Mouse (Mus musculus) thymus, postnatal 36 days (tissue): Measurements from ENCODE around the gene Cmtm5.
"Not testable (repeated sequence)": the region's sequence is repeated elsewhere in the genome, so short reads cannot be mapped to it uniquely, and the experiment has no call there.

Experiments used
- DNase-seq, 2 experiments: peaks; one replicate each; pipeline ENCODE4 v3.0.0; 2022; ENCODE audit warnings: mixed read lengths in 2 of 2

Cmtm5 gene

GRCm38 (mm10) chr14:54960769-54961168 lies 24.7 kb downstream of the Cmtm5 start:
- peak; percentile 13 to 19 for DNase-seq

DNA sequence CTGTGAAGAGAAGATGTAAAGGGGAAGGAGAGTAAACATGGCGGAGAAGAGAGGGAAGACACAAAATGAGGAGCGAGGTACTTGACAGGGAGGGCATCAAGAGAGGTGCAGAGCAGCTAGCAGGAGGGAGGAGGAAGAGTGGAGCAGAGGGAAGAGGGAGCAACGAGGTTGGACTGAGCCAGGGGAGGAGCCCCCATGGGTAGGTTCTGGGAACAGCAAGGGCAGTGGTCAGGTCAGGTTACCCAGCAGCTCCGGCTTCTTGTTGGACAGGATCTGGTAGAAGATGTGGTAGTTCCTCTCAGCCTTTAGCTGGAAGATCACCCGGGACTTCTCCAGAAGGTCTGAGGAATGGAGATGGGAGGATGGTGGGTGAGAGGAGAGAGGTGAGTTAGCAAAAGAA lies 25.4 kb downstream of the Cmtm5 start:
- no peak for DNase-seq

- DNase-seq, result no peak
Measured at GRCm38 (mm10) chr14:54962714-54963113, 26.7 kb downstream of the Cmtm5 start.

DNA sequence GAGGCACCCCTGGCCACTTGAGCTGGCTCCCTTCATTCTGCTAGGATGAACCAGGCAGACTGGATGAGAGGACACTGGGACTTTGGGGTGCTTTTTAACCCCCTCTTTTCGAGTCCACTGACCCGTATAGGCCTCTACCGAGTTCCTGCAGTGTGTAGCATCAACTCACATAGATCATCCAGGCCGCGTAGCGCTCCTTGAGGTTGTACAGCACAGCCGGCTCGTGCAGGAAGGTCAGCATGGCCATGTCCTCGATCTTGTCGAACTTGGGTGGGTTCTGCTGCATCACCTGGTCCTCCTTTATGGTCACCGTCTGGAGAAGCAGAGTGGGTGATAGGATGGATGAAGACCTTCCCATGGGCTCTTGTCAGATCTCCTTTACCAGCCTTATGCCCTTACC lies 27.7 kb downstream of the Cmtm5 start:
- DNase-seq, result no peak

DNA sequence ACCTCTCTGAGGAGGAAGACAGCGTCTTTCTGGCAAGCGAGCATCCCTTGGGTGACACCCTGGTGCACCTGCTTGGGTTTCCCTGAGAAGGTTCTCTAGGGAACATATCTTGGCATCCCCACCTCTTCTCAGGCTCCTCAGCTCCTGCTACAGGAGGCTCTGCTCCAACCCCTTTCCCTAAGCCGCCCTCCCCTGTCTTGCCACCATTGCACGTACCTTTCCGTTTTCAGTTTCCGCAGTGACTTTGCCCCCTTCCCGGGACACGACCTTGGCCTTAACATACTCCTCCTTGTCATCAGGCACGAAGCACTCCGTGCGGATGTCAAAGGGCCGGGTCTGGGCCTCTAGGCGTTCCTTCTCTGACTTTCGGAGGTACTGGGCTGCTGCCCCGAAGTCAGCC lies 29.0 kb downstream of the Cmtm5 start:
- DNase-seq, result no peak

GRCm38 (mm10) chr14:54965631-54966030 lies 29.6 kb downstream of the Cmtm5 start:
- DNase-seq, result no peak

- DNase-seq, result no peak
Measured at GRCm38 (mm10) chr14:54966320-54966977, 30.4 kb downstream of the Cmtm5 start, which contains the start of gene Myh6. TSS of gene Myh6 (minus strand) at chr14:54966927.

DNA sequence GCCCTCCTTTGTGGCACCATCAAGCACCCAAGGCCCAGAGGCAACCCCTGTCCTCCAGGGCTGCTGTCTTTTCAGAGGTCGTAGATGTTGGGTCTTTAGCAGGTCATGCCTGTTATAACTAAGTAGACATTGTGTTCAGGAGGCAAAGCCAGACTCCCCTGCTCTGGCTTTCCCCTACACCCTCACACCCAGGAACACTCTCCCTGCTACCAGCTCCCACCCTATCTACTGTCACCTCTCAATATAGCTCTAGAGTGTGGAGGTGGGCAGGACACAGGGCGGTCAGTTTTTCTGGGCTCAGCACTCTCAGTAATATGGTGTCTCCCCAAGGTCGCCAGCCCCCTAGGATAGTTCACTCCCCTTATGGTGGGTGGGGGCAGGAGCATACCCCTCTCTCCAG lies 31.8 kb downstream of the Cmtm5 start:
- DNase-seq, result no peak

DNA sequence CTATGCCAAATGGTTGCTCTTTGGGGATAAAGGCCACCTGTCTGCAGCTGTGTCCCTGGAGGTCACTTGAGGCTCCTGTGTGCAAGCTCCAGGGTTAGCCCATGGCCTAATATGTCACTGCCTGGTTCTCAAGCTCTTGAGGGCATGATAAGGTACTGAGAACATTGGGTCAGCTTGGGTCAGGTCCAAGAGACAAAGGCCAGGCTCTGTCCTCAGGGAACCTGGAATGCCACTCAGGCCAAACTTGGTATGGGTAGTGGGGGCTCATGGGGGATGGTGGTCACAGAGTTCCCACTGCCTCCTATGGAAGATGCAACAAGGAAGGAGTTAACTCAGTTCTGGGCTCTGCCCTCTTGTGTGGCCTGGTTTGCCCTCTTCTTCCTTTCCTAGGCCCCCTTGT lies 32.3 kb downstream of the Cmtm5 start:
- no peak for DNase-seq

DNA sequence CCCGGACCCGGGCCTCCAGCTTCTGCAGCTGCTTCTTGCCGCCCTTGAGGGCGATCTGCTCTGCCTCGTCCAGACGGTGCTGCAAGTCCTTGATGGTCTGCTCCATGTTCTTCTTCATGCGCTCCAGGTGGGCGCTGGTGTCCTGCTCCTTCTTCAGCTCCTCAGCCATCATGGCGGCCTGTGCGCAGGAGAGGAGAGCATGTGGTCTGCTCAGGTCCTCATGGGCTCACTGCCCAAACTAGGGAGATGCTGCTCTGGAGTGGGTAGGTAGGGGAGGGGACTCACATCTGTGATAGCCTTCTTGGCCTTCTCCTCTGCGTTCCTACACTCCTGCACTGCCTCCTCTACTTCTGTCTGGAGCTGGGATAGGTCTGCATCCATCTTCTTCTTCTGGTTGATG lies 36.7 kb downstream of the Cmtm5 start:
- DNase-seq, result not testable (repeated sequence)

- DNase-seq, result no peak
Measured at GRCm38 (mm10) chr14:54974068-54974791, 38.2 kb downstream of the Cmtm5 start.

- no peak for DNase-seq
Measured at GRCm38 (mm10) chr14:54976633-54977032, 40.6 kb downstream of the Cmtm5 start, which contains the start of gene Gm17428. TSS of gene Gm17428 (plus strand) at chr14:54976933.

DNA sequence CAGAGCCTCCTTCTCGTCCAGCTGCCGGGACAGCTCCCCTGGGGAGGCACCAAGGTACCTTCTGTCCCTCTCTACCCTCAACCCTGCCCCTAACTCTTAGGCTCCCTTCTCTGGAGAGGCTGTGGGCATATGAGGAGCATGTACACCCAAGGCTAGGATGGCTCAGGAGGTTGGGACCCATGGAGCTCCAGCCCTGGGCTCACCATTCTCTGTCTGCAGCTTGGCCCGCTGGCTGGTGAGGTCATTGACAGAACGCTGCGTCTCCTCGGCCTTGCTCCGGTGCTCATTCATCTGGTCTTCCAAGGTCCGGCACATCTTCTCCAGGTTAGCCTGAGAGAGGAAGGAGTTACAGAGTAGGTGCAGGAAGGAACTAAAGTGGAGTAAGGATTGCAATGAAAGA lies 42.6 kb downstream of the Cmtm5 start:
- no peak for DNase-seq

DNA sequence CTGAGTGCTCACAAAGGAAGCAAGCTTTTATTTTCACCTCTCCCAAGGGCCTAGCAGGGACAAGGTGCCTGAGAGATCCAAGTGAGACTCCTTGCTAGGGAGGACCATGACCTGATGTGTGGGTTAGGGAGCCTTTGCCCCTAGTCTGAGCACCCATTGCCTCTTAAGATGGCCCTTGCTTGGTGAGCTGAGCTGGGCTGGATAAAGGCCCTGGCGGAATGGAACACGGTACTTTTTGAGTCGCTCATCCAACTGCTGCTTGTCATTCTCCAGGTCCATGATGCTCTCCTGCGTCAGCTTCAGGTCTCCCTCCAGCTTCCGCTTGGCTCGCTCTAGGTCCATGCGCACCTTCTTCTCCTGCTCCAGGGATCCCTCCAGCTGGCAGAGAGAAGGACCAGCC lies 45.9 kb downstream of the Cmtm5 start:
- DNase-seq, result no peak

- not testable (repeated sequence) for DNase-seq
Measured at GRCm38 (mm10) chr14:54988350-54988874, 52.4 kb downstream of the Cmtm5 start.
